Mouse (Mus musculus): ENCODE data around the gene Fam186b.

Gene Fam186b

DNA sequence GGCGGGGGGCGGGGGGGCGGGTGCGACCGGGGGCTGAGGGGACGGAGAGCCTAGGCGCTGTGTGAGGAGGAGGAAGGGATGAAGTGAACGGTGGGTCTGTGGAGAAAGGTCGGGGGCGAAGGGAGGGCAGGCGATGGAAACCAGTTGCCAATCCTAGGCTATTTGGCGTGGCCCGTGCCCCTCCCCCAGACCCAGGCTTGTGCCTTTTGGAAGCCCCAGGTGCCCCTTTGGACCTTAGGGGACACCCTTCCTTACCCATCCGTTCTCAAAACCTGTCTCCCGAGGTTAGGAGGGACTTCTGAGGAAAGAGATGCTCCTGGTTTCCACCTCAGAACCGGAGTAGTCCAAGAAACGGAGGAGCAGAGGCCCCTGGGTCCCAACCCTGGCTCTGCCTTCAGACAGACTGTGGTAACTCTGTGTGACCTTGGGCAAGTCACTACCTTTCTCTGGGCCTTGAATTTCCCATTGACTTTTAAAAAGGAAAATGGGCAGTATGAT is at the start of gene Fam186b:
TSS of gene Fam186b (minus strand) at position 405 of the 498 bp plus-strand sequence.
- peak; percentile 55 to 65 for DNase-seq

DNA sequence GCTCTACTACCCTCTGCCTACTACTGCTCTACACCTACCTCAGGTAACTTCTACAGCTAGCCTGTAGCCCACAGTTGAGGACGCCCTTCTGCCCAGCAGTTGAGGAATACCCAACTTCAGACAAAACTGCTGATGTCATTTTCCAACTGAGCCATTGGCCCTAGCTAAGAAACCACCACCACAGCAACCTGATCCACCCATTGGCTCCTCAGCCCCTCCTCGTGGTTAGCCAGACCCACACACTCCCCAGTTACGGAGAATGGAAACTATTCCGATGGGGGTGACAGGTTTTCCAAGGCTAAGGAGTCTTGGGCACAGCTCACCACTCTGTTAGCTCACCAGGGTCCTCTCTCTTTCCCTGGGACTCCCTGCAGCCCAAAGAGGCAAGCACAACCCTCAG is 49.3 kb upstream of the Fam186b start:
- DNase-seq: no peak

DNA sequence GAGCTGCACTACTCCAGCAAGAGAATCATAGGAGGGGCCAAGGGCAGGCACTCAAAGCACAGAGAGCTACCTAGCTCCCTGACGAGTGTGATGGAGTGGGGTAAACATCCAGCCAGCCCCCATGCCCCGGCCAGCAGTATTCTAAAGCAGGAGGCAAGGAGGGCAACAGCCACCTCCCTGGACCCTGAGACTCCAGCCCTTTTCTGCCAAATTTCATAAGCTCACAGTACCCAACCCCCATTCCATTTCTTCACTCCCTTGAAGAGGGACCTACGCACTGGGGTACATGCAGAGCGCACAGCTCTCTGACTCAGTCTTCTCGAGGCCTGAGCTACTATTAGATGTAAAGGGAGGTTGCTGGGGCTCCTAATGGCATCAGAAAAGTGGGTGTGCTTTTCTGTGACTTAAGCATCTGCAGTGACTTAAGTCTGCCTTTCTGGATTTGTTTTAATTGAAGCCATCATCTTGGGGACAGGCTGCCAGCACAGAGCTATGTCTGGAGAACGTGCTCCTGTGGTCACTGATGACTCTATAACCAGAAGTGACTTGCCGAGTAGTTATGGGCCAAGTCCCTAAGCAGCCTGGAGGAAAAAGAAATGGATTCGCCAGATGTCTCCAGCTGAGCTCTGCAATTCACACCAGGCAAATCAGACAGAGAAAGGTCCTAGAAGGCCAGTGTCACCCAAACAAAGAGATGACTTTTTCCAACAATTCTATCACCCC is 48.6 kb upstream of the Fam186b start:
- no peak for DNase-seq

DNA sequence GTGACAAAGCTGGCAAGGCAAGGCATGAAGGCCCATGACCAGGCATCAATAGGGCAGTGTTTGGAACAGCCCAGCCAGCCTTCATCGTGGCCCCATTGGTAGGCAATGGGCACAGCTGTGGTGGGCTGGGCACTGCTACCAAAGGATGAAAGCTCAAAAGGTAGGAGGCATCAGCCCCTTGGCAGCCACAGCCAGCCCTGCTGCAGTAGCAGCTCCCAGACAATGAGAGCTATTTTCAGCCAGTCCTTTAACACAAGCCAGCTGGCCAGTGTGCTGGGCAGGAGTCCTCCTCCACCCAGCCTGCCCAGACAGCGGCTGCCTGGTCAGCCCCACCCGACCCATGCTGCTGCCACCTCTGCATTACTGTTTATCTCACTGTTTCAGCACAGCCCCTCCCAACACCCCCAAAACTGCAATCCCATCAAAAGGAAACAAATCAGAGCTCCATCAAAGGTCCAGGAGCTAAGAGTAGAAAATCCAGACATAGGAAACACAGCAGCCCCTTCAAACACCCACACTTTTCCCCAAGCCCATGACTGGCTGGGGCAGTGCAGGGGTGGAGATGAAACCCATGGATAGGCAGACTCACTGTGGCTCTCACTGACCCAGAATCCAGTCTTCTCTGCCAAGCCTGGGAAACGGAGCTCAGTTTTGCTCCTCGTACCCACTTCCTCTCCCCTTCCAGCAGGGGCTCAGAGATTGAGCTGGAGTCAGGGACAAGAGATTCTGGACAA is 47.9 kb upstream of the Fam186b start:
- peak in 1 of 2 experiments; percentile 32 for DNase-seq

DNA sequence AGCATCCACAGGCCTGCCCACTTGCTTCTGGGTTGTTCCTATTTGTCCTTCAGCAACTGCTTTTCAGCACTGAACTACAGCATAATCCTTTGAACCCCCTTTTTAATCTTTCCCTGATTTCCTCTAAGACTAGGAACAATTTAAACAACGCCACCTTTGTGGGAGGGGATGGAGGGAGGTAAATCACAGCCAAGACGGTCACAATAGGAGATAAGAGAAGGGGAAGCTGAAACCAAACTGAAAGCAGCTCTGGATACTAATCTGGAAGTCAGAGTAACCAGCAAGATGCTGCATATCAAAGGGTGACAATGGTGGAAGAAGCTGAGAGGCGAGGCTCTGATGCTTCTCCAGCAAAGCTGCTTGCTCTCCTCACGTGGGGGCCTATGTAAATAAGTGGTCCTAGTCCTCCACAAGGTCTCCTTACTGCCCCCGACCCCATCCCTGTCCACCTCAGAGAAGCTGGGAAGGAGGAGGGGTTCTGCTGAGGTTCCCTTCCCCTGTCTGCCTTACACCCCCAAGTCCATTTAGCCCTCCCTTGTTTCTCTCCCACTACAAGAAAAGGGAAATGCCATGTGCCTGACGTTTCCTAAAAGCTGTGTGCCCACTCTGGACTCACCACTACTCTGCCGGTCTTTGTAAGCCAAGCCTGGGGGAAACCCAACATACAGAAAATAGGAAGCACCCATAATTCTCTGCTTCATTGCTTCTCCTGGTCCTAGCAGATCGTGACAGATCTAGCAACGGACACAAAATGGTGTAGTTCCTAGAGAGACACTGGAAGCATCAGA is 46.7 kb upstream of the Fam186b start:
- DNase-seq: no peak

DNA sequence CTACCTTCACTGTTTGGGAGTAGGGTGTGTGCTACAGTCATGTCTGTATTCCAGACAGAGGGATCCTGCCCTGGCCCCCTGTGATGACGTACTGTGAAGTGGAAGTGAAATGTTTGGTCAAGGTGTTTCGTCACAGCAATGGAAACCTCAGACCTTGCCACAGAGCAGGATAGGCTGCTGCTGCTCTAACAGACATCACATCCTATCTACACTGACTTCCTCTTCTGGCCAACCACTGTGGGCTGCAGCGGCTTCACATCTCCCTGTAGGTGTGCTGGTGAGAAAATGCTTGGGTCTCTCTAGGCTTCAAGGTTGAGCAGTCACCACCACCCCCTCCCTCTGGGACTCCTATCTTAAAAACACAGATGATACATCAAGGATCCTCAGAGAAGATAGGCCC is 45.4 kb upstream of the Fam186b start:
- DNase-seq: no peak

DNA sequence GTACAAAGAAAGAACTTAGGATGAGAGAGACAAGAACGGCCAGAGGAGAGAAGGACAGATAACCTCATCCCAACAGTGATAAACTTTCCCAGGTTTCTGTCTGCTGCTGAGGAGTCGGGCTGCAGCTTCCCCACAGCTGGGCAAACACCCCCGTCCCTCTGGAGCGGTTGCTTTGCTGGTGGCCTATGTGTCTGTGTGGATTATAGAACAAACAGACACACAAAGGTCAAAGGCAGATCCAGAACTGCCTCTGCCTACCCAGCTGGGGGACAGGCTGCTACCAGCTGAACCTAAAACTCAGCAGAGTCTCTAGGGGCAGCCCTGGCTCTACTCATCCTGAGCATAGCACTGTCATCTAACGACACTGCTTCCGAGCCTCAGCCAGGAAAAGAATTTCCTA is 44.0 kb upstream of the Fam186b start:
- no peak for DNase-seq

DNA sequence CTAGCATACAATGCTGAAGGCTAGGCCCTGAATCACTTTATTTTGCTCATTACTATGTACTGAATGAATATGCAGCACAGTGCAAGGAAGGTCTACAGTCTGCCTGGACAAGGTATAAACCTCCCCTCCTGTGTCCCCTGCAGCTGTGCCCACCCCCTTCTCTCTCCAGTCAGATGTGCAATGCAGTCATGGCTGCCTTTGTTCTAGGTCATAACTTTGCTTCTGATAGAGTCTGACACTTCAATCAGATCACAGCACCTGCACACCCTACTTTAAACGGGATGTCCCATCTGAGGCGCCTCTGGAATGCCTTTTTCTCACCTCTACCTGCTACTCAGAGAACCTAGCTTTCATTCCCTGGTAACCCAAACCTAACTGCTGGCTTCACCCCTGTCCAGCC is 43.2 kb upstream of the Fam186b start:
- DNase-seq: no peak

DNA sequence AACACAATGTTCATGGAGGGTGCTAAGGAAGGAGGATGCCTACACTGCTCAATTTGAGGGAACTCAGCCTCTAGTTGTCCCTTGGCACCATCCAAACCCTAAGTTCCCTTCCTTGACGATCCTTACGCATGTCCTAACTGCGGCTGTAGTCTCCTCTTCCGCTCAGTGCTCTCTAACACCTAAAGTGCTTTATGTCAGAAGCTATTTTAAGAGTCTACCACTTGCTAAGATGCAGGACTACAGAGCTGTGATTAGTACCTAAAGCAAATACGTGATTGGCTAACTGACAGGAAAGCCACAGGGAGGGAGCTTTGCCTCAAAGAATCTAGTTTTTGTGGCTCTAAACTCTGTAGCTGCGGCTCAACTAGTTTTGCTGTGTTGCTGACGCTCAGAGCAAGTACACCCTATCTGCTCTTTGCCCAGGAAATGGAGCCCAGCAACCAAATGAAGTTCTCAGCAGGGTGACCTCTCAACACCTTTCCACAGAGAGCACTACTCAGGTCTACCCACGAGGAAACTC is 40.2 kb upstream of the Fam186b start:
- DNase-seq: no peak

DNA sequence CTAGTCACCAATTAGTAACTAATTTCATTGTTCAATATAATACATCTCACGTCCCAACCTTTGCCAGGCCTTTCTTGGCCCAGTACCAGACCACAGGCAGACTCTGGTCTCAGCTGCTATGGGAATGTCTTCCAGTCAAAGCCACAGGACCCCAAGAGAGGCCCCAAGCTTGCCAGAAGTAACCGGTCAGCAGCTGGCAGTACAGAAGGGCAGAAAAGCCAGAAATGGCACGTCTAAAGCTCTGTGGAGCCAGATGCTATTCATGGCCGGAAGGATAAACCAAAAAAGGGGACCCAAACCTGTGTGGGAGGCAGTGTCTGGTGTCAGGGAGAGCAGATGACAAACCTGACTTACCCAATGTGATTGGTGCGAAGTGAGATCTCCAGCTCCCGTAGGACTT is 38.8 kb upstream of the Fam186b start:
- DNase-seq: no peak

DNA sequence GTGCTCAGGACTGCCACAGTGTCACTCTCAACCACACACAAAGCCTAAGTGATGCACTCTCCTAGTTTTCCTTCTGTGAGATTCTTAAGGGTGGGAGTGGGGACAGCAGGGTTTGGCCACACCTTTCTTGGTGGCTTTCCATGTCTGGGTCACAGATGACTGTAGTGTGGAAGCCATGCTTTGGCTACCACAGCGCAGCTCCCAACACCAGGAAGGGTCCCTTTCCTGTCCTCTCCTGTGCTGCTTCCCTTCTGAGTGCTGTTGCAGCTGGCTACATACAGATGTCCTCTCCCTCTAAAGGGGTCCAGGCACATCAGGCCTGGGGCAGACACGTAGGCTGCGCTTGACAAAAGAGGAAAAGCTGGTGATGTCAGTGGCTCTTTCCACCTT is 38.0 kb upstream of the Fam186b start:
- no peak for DNase-seq

DNA sequence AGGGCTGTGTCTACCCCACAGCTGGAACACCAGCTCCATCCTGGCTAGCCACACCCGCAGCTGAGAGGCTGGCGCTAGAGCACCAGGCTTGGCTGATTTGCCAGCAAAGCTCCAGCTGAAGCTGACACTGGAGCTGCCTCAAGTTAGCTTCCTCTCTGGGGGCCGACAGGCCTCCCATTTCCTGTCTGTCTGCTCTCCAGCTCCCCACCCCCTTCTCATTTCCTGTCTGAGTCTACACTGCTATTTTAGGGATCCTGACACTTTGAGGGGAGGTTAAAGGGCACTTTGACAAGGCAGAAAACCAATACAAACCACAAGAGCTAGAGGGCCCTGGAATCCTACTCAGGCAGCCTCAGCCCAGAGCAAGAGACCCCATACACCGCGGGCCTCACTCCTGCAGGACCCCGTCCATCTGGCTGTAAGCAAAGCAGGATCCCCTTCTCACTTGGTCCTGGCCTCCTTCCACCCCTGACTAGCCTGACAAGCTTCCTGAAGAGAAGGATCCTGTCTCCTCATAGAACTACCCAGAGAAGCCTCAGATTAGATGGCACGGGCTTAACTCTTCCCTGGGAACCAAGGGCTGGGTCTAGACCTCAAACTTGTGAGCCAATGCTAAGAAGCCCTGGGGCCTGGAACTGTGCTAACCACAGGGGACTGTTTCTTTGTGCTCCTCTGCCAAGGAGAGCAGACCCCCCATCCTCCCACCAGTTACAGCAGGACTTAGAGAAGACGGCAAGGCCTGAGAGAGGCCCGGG is 37.4 kb upstream of the Fam186b start:
- DNase-seq: no peak

DNA sequence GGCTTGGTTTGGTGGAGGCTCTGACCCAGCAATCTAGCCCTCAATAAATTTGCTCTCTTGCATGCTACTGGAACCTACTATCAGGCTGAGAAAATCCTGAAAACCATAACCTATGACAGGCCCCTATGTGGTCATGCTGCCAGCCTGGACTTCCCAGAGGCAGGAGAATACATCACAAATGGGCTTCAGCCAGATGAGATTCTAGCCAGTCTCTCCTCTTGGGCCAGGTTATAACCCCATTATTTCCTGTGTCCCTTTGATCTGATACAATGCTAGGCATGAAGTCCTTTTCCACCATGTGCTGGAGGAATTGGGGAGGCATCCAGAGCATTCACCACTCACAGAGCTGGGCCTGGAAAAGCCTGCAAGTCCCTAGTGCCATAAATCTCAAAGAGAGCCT is 36.4 kb upstream of the Fam186b start:
- no peak for DNase-seq

DNA sequence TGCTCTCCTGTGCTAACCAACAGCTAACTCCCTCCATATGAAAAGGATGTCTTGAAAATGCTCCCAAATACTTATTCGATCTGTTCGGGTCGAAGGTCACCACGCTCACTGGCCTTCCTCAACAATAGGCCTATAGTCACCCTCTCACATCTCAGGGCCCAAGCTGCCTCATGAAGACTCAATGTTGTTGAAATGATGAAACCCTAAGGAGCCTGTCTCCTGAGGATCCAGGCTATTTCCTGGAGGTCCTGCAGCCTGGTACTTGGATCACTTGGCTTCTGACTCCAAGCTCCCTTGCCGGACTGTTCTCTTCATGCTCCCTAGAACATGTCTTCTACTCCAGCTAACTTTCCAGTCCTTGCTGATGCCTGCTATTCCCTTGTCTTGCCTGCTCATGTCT is 35.7 kb upstream of the Fam186b start:
- DNase-seq: no peak

DNA sequence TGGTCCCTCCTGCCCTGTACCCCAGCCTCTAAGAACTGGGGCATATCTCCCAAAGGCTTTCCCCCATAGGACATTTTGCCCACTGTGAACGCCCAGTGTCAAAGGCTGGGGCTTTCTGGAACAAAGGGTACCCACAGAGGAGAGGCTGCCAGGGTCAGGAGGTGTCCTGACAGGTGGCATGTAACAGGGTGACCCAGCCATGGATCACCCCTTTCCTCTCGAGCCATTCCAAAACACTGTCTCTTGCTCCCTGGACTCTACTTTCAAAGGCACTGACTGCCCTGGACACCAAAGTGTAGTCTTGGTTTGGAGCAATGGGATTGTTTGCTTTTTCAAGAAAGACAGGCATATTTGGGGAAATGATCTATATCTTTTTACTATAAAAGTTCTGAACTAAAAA is 34.6 kb upstream of the Fam186b start:
- no peak for DNase-seq

DNA sequence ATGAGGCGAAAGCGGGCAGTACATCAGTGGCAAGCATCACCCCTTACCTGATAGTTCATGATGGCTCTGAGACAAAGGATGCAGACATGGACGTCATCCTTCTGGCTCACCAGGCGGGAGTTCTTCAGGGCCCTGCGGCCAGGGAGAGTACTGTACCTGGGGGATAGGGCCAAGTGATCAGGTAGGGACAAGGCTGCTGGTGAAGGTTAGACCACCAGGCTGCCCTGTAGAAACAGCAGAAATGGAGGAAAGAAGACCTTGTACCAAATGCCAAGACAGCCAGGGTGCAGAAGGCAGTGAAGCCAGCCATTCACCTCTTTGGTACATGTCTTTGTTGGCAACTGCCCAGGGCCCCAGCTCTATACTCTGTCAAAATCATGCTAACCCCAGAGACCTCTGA is 32.3 kb upstream of the Fam186b start:
- DNase-seq: no peak

DNA sequence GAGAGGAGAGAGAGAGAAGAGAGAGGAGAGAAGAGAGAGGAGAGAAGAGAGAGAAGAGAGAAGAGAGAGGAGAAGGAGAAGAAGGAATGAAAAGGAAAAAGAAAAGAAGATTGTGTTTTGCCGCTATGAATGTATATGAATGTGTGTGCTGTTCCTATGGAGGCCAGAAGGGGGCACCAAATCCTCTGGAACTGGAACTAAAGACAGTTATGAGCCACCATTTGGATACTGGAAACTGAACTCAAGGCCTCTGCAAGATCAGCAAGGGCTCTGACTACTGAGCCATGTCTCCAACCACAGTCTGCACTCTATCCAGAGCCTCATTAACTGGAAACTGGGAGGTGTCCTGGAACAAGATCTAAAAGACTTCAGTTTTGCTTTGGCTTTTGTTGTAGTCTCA is 31.3 kb upstream of the Fam186b start:
- no peak for DNase-seq

DNA sequence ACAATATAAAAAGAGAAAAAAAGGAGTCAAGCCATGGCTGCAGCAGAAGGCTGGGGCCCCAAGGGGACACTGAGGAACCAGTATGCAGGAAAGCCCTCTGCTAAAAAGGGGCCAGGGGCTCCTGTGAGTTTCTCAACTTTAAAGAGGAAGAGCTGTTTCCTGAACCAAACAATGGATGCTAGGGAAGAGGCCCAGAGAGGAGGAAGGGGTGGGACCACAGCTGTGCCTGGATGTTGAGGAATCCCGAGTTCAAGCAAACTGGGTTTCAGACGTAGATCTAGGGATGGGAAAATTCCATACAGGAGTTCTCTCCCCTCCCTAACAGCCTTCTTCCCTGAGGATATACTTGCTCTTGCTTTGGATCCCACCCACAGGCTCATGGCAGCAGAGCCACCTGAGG is 30.7 kb upstream of the Fam186b start:
- no peak for DNase-seq

DNA sequence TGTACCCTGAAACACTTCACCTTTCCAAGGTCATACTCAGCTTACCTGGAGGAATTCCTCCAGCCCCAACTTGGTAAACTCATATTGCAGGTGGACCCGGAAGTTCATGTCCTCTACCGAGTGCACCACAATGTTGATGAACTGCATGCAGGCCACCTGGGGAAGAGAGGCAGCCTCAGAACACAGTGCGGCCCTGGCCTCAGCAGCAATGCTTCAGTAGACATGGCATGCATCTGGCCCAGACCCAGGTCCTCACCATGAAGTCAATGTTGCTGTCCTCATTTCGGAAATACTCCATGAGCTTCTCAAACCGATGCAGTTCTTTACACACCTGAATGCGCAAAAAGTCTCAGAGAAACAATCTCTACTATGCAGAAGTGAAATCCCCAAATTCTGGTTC is 29.9 kb upstream of the Fam186b start:
- DNase-seq: peak in 1 of 2 experiments; percentile 41

DNA sequence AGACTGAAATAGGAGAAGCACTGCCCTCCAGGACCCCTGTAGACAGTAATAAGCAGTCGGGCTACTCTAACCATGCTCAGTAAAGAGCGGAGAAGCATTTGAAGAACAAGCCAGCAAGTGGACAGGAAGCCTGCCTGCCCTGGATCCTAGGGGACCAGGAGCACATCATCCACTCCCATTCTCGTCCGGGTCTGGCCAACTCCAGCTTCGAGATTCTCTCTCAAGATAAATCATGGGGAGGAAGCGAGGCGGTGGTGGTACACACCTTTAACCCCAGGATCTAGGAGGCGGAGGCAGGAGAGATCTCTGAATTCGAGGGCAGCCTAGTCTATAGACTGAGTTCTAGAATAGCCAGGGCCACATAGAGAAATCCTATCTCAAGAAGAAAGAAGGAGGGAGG is 28.5 kb upstream of the Fam186b start:
- no peak for DNase-seq

DNA sequence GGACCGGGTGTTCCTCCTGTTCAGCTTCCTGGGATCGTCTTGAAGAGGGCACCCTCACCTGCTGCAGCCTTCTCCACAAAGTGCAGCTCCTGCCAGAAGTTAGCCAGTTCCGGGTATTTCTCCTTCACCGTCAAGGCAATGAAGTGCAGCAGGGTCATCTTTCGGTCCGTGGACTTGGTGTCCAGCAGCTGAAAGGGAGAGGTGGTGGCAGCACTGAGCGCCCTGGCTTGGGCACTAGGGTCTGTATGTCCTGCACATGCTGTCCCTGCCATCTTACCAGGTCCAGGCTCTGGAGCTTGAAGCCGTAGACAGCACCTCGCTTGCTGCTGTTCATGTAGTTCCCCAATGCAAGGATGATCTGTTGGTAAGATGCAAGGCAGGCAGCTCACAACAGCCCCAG is 25.3 kb upstream of the Fam186b start:
- no peak for DNase-seq

DNA sequence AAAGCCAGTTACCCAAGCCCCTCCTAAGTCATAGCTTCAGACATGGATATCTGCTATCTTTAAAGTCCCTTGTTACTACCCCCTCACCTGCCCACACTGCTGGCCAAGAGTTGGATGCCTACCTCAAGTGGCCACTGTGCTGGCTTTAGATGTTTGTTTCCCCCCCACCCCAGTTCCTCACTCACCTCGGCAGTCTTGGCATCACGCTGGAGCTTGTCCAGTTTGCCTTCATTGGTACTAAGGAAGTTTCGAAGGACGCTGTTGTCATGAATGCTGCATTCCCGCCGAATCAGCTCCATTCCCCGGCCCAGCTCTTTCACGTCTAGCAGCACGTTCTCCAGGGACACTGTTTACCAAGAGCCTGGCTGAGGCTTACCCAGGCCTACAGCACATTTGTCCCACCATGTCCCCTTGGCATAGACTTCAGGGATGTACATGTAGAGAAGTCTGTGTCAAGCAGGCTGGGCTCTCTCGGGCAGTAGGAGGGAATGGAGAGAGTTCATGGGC is 24.5 kb upstream of the Fam186b start:
- DNase-seq: no peak

All from cerebellum, postnatal 25 days (tissue).